Mouse (Mus musculus): ENCODE data around the gene Add1. TPM values are rescaled to one million over a fixed set of nuclear protein-coding genes. Genes with fewer than 3 reads are reported as not detected.

The Add1 gene
- polyA plus RNA-seq (2012; fragmentation: generic; extraction: Trizol) = 100 to 1,000 TPM in 1 of 2 experiments, 10 to 100 TPM in 1; 89.6 to 327 TPM

DNA sequence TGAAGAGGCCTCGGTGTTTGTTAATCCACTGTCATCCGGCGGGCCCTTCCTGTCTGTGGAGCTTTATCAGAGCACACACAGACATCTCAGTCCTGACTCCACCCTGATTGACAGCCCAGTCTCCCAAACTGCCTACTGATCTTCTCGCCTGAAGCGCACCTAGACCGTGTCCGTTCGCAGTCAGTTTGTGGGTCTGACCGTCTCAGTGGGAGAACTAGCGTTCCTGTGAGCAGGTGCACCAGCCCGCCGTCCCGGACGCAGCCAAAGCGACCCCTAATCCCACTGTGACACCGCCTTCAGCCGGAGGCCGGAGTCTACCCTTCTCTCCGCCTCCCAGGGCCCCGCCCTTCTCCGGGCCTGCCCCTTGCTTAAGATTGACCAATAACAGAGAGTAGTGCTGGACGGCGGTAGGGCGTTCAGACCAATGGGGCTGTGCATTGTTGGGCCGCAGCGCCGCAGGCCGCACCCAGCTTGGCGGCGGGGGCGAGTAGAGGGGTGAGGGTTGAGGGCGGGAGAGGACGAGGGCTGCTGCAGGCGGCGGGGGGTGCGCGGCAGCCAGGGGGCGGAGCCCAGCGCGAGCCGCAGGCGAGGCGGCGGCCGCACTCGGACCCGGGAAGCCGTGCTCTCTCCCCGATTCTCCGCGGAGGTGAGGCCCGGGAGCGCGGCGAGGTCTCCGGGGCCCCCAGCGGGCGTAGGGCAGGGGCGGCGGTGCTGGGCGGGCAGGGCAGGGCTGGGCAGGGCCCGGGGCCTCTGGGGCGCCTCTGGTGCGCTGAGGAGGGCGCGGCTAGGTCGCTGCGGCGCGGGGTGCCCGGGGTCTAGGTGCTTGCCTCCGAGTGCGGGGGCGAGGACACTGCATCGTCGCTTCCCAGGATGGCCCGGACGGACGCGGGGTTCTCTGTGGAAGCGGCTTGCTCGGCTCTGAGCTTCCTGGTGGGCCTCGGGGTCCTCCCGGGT, at the start of gene Add1:
Gene Add1 (plus strand): TSS at position 397 of the 954 bp plus-strand sequence.

DNA sequence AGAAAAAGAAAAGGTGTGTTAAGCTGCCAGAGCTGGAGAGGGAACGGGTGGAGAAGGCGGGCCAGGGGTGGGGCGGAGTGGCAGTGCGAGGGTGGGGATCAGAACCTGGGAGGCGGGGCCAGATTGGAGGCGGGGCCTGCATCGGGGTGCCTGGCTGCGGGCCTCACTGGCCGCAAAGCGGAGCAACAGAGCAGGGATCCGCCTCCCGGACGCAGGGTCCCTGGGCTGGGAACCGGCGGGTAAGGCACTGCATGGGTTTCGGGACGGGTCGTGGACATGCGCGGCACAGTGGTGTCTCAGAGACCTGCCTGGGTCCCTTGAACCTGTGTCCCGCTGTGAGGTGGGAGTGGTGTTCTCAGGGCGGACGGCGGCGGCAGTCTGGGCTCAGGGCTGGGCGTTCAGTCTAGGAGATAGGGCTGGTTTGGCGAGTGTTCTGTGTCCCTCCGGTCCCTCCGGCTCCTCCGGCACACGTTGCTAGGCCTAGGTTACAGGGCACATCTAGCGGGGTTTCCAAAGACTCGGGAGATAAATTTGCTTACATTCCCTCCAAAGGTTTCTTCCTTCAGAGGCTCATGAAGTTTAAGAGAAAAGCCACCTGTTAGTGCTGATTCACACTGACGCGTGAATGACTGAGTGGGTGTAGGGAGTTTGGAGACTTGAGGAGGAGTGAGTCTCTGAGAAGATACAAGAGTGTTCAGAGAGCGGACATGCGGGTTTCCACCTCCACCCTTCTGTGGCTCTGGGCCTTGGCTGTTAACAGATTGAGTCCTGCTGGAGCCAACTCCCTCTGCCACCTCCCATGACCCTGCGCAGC, 47.6 kb upstream of the Add1 start, which contains the start of gene Sh3bp2:
Gene Sh3bp2 (plus strand): TSS at position 176 of the 814 bp plus-strand sequence.

DNA sequence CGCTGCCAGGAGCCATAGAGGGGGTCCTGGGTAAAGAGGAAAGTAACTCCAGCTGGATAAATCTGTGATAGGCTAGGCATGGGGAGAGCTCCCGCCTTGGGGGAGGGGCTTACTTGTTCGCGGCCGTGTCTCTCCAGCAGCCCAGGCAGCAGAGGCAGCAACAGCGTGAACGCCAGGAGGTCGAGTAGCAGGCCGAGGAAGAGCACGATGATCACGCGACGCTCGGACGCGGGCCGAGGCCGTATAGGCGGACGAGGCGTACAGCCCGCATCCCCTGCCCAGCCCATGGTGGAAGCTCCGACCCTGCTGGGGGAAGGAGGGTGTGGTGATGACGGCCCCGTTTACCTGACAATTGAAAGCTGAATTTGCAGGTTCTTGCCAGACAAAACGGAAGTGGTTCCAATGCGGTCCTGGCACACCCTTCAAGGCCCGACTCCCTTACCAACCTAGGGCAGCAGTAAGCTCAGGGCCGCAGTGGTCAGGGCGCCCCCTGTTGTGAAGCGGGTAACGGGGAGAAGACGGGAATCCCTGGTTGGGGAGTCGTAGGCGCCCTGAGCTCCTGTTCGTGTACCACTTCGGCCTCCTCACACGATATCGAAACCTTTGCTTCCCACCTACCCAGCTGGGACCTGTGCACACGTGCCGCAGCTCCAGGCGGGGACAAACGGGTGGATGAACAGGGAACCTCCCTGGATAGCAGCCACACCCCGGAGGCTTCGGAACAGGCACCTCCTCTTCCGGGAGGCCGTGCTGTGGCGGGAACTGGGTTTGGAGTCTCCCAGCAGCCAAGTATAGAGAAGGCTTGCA, 63.2 kb downstream of the Add1 start, which contains the start of gene Mfsd10:
Gene Mfsd10 (minus strand): TSS at position 732 of the 807 bp plus-strand sequence.

DNA sequence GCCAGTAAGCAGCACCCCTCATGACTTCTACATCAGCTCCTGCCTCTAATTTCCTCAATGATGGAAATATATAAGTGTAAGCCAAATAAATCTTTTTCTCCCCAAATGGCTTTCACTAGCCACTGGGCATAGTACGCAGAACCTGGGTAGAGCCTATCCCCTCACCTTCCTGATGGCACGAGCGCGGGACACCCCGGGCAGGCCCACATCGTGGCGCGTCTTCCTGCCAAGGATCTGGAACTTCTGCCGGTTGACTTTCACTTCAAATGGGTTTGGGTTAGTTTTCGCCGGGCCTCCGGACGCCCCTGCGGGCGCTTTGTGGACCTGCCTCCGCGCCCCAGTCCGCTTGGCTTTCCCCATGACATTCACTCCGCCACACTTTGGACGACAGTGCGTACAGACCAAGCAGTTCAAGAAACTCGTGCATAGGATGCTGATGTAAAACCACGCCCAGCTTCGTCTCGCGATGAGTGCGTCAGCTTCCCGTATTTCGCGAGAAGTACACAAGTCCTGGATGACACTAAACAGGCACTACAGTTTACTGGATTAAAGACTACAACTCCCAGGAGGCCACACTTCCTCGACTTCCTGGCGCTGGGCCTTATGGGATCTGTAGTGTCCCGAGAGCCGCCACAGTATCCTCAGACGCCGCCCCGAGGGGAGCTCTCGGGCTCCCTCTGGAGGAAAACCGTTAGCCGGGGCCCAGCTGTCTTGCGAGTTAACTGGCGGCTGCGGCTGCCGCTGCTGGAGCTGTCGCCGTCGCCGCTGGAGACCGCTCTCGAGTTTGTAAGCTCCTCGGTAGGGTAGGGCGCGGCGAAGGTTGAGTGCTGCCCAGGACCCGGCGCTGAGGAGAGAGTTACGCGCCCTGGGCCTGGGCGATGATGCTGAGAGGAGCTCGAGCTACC, 86.5 kb downstream of the Add1 start, which contains the start of the genes Nop14 and Grk4:
Gene Nop14 (minus strand): TSS at position 463 of the 905 bp plus-strand sequence.
Gene Grk4 (plus strand): TSS at position 694 of the 905 bp plus-strand sequence.

Other genes starting within 250 kb of the Add1 start
- 10 to 100 TPM; 10.8 to 43.7 TPM for gene Rnf4, start 237.4 kb upstream of the Add1 start, polyA plus RNA-seq (2012; fragmentation: generic; extraction: Trizol)
- 10 to 100 TPM in 1 of 2 experiments, 1 to 10 TPM in 1; 4.9 to 23.1 TPM for gene Fam193a, start 203.7 kb upstream of the Add1 start, polyA plus RNA-seq (2012; fragmentation: generic; extraction: Trizol)
- gene Tnip2, start 59.7 kb upstream of the Add1 start, polyA plus RNA-seq (2012; fragmentation: generic; extraction: Trizol) = 10 to 100 TPM in 1 of 2 experiments, 1 to 10 TPM in 1; 4.5 to 15.1 TPM
- gene Sh3bp2, start 47.8 kb upstream of the Add1 start, polyA plus RNA-seq (2012; fragmentation: generic; extraction: Trizol) = 1 to 10 TPM; 3.5 to 6.1 TPM
- 10 to 100 TPM; 57.3 to 73.9 TPM for gene Mfsd10, start 63.5 kb downstream of the Add1 start, polyA plus RNA-seq (2012; fragmentation: generic; extraction: Trizol)
- 10 to 100 TPM in 1 of 2 experiments, 1 to 10 TPM in 1; 4.1 to 17.3 TPM for gene Nop14, start 86.5 kb downstream of the Add1 start, polyA plus RNA-seq (2012; fragmentation: generic; extraction: Trizol)
- gene Grk4, start 86.7 kb downstream of the Add1 start, polyA plus RNA-seq (2012; fragmentation: generic; extraction: Trizol) = under 1 TPM; 0.39 to 0.98 TPM
- 1 to 10 TPM; 1.1 to 7.0 TPM for gene Htt, start 188.1 kb downstream of the Add1 start, polyA plus RNA-seq (2012; fragmentation: generic; extraction: Trizol)

Data from C3H10T1/2 (cell line).